Mouse (Mus musculus) limb, embryonic 11.5 days (tissue): ENCODE data around the gene Wdr25. TPM values are rescaled to one million over a fixed set of nuclear protein-coding genes. Genes with fewer than 3 reads are reported as not detected.

Source experiments
- ATAC-seq: fragments of 200-750 bp; cut with Nextera tagmentation; 2 replicates; pipeline ENCODE4 v1.8.0; 2017; ENCODE audit warnings: low read depth; ENCODE audit not compliant: insufficient number of reproducible peaks, low FRiP score, low TSS enrichment
- DNase-seq: peaks from one replicate; pipeline ENCODE4 v3.0.0-alpha.2; 2015; ENCODE audit warnings: low spot score
- H3K27ac ChIP-seq: fragments of 300-500 bp; sonication (generic); replicated peaks from 2 replicates; pipeline ENCODE4 v1.5.1; 2014; ENCODE audit warnings: low read depth, mild to moderate bottlenecking, low read length
- H3K27me3 ChIP-seq: fragments of 300-500 bp; sonication (generic); 2 replicates; pipeline ENCODE4 v1.6.1; 2014; ENCODE audit warnings: mild to moderate bottlenecking, low read length, mixed read lengths; ENCODE audit not compliant: control insufficient read depth, insufficient read depth
- H3K36me3 ChIP-seq: fragments of 300-500 bp; sonication (generic); 2 replicates; pipeline ENCODE4 v1.6.1; 2014; ENCODE audit warnings: mild to moderate bottlenecking, low read length, moderate library complexity, mixed read lengths; ENCODE audit not compliant: control insufficient read depth, insufficient read depth
- H3K4me1 ChIP-seq: fragments of 300-500 bp; sonication (generic); 2 replicates; pipeline ENCODE4 v1.6.1; 2014; ENCODE audit warnings: low read length, mixed read lengths; ENCODE audit not compliant: control insufficient read depth, insufficient read depth
- H3K4me2 ChIP-seq: fragments of 300-500 bp; sonication (generic); 2 replicates; pipeline ENCODE4 v1.6.1; 2014; ENCODE audit warnings: low read depth, mild to moderate bottlenecking, moderate library complexity; ENCODE audit not compliant: severe bottlenecking
- H3K4me3 ChIP-seq: fragments of 300-500 bp; sonication (generic); 2 replicates; pipeline ENCODE4 v1.5.1; 2014; ENCODE audit warnings: low read depth, low read length
- H3K9ac ChIP-seq: fragments of 300-500 bp; sonication (generic); 2 replicates; pipeline ENCODE4 v1.6.1; 2014; ENCODE audit warnings: mild to moderate bottlenecking, low read length
- H3K9me3 ChIP-seq: fragments of 300-500 bp; sonication (generic); 2 replicates; pipeline ENCODE4 v1.6.1; 2016; ENCODE audit warnings: low read length; ENCODE audit not compliant: control insufficient read depth
- whole genome bisulfite sequencing: fragments of 180-500 bp; shearing (Covaris S2); extraction: QIAGEN DNeasy Blood & Tissue Kit; methylation state at CpG from one replicate; pipeline ENCODE4 v1.1.7; 2014; 5-methylcytosine and 5-hydroxymethylcytosine counted together
- polyA plus RNA-seq: library from polyadenylated mRNA; unstranded; fragments of >200 nt; fragmentation: Nextera tagmentation; extraction: Ambion mirVana; gene quantifications from 2 replicates; pipeline ENCODE4 v1.2.1, GENCODE M21; 2014

The Wdr25 gene
- polyA plus RNA-seq, 1 experiment from 2014 or later = 4.9 TPM

DNA sequence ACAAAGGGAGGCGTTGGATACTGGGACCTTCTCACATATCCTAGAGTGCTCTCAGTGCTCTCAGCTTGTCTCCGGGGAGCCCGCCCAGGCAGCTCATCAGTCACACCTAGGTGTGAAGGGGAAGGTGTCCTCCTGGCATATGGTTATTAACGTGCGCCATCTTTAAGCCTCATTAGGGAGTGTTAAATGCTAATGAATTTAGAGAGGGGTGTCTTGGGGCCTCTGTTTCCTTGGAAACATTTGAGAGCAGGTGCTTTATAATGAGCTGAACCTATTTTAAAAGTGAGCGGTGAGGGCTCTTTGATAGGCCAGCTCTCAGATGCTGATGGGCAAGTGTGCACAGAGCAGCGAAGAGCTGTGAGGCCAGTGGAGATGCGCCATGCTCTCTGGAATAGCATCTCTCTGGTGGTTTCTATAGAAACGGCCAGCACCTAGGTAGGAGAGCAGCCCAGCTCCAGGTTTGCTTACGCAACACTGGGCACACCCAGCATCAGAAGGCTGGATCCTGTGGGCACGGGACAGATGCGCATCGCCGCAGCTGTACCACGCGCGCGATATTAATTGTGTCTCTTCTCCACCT, 116.7 kb downstream of the Wdr25 start:
- WGBS = 65% methylated on average over 18 of the region's 18 CpGs
- no peak overlapping the region for H3K4me2 ChIP-seq
- no peaks in the 10 kb centered on the region for H3K36me3 ChIP-seq
- no peak overlapping the region for H3K9ac ChIP-seq
- no peak for ATAC-seq
- no peak for DNase-seq
- no peak overlapping the region for H3K27ac ChIP-seq
- no peaks in the 10 kb centered on the region for H3K27me3 ChIP-seq
- H3K4me1 ChIP-seq = no peaks in the 10 kb centered on the region
- no peak overlapping the region for H3K4me3 ChIP-seq
- no peaks in the 10 kb centered on the region for H3K9me3 ChIP-seq

DNA sequence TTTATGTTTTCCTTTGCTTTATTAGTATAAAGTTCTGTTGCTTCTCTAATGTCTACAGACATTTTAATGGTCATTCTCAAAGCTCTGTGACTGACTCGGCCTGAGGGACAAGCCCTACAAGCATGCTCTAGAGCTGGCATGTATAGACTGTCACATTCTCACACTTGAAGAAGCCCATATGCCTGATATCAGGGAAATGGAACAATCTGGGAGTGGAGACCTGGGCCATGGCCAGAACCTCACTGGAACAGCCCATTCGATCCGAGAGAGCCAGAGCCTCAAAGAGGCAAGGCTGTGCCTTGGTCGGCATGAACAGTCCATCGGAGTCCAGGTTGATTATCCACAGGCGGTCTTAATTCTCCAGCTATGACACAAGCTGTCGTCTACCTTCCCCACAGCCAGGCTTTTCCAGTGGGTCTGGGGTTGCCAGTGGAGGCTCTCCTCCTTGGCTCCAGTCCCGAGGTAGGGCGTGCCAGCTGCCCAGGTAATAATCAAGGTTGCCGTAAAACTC, 128.8 kb downstream of the Wdr25 start:
- Histone ChIP-seq H3K4me3 (no peak overlapping the region), H3K9ac (no peak overlapping the region), H3K36me3 (no peaks in the 10 kb centered on the region; the same call in 1 of the 2 replicates), H3K4me1 (no peaks in the 10 kb centered on the region), H3K9me3 (no peaks in the 10 kb centered on the region), H3K4me2 (no peak overlapping the region), H3K27ac (no peak overlapping the region), H3K27me3 (no peaks in the 10 kb centered on the region)
- DNase-seq (no peak), ATAC-seq (no peak)
- WGBS = 54% methylated on average over 10 of the region's 10 CpGs

DNA sequence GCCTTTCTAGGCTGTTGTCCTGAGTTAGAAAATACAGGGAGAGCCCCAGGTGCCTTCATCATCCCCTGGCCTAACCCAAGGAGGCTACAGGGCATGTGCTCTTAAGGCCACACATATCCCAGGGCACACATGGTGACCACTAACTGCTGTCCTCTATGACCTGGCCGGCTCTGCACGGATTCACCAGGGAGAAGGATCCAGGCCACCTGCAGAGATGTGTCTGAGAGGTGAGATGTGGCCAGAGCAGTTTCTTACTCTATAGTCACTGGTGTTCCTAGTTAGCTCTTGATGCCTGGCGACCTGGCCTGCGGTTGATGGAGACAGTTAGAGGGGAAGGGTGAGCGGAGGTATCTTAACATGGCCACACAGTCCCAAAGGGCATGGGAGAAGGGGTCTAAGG, 129.5 kb downstream of the Wdr25 start:
- H3K27ac ChIP-seq = no peak overlapping the region
- H3K9me3 ChIP-seq = no peaks in the 10 kb centered on the region
- WGBS = 78% methylated on average over 5 of the region's 5 CpGs
- no peak overlapping the region for H3K4me2 ChIP-seq
- no peaks in the 10 kb centered on the region for H3K4me1 ChIP-seq
- H3K36me3 ChIP-seq = no peaks in the 10 kb centered on the region; the same call in 1 of the 2 replicates
- H3K4me3 ChIP-seq = no peak overlapping the region
- no peak overlapping the region for H3K9ac ChIP-seq
- ATAC-seq (no peak), DNase-seq (no peak)
- no peaks in the 10 kb centered on the region for H3K27me3 ChIP-seq

DNA sequence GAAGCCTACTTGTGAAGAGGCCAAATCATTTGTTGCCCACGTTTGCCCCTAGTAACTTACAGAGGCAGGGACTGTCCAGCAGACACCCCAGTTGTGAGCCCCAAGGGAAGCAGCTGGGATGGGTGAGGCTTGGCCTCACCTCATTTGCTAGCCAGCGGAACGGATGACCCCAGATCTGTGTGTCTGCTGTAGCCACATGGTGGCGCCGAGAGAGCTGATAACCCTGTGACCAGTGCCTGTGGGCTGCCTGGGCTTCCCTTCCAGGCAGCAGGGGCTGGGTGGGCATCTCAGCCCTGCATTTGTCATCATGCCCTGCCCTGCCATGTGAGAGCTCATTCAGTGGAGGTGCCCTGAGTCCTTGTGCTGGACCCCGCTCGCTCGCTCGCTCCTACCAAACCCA, 130.3 kb downstream of the Wdr25 start:
- H3K36me3 ChIP-seq = no peaks in the 10 kb centered on the region; the same call in 1 of the 2 replicates
- H3K27ac ChIP-seq = no peak overlapping the region
- WGBS = 66% methylated on average over 9 of the region's 9 CpGs
- H3K4me3 ChIP-seq = no peak overlapping the region
- H3K9me3 ChIP-seq = no peaks in the 10 kb centered on the region
- no peaks in the 10 kb centered on the region for H3K4me1 ChIP-seq
- ATAC-seq (no peak), DNase-seq (no peak)
- H3K4me2 ChIP-seq = no peak overlapping the region
- H3K27me3 ChIP-seq = no peaks in the 10 kb centered on the region
- H3K9ac ChIP-seq = no peak overlapping the region

DNA sequence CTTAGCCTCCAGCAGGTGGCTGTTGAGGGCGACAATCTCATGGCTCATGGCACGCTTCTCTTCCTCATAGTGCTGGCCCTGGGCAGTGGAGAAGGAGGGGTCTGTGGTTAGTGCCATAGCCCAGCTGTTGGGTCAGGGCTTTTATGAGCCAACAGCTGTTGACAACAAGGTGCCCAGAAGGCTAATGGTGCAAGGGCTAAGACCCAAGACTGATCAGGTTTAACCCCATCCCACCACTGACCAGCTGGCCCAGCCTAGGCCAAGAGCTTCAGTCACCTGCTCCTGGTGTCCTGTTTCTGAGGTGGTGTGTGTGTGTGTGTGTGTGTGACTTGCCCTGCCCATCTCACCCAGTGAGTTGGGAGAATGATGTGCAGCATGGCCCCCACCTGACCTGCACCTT, 143.6 kb downstream of the Wdr25 start:
- H3K27me3 ChIP-seq = peaks cover 20% of the 10 kb centered on the region; the same call in 1 of the 2 replicates
- H3K36me3 ChIP-seq = no peaks in the 10 kb centered on the region
- no peaks in the 10 kb centered on the region for H3K4me1 ChIP-seq
- H3K4me2 ChIP-seq = no peak overlapping the region
- WGBS = 82% methylated on average over 2 of the region's 2 CpGs
- H3K9ac ChIP-seq = no peak overlapping the region
- ATAC-seq (no peak), DNase-seq (no peak)
- H3K9me3 ChIP-seq = no peaks in the 10 kb centered on the region
- no peak overlapping the region for H3K4me3 ChIP-seq
- H3K27ac ChIP-seq = no peak overlapping the region

DNA sequence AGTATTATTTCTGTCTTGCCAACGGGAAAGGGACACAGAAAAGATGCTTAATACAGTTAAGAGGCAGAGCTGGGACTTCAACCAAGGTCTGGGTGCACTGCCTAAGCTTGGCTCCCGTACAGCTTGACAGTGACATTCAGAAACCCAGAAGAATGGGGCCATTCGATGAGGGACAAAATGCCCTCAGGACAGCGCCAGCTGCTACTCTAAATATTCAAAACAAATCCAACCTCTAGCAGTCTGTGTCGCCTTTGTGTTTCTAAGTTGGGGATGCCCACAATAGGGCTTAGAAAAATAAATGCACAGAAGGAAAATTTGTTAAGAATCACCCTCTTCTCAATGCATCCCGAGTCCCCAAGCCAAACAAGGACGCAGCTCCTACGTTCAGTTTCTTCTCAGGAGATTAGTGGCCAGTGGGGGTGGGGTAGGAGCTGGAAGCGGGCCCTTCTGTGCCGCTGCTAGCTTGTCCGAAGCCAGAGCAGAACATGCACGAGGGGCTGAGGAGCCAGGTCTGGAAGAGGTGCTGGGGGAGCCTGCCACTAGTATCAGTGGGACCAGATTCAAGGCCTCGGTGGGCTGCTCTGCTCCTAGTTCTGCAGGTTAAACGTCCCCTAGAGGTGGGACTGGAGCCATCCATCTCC, 144.9 kb downstream of the Wdr25 start:
- ATAC-seq = no peak
- DNase-seq = no peak

DNA sequence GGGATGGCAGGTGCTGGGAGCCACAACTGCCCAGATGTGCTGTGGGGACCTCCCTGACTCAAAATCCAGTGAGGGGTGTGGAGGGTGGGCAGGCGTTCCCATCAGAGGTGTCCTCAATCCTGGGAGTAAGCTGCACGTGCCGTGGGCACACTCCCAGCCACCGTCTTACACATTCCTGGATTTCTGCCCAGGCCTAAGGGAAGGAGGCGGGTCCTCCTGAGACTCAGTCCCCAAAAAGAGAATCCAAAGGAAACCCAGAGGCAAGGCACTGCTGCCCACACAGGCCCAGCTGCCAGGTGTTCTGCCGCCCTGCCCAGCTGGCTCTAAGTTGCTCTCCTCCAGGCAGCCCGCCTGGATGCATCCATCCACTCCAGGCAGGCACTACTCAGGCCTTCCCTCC, 145.9 kb downstream of the Wdr25 start:
- DNase-seq (no peak), ATAC-seq (no peak)
- Histone ChIP-seq H3K27ac (no peak overlapping the region), H3K27me3 (no peaks in the 10 kb centered on the region), H3K9me3 (no peaks in the 10 kb centered on the region), H3K4me1 (no peaks in the 10 kb centered on the region), H3K4me3 (no peak overlapping the region), H3K4me2 (no peak overlapping the region), H3K9ac (no peak overlapping the region), H3K36me3 (no peaks in the 10 kb centered on the region)
- 87% methylated on average over 7 of the region's 7 CpGs for WGBS

More for the DNA sequence above, 144.9 kb downstream of the Wdr25 start:
- Histone ChIP-seq H3K36me3 (no peaks in the 10 kb centered on the region), H3K4me2 (no peak overlapping the region), H3K4me3 (no peak overlapping the region), H3K27ac (no peak overlapping the region), H3K4me1 (no peaks in the 10 kb centered on the region), H3K9me3 (no peaks in the 10 kb centered on the region), H3K27me3 (peaks cover 10% of the 10 kb centered on the region; the same call in 1 of the 2 replicates), H3K9ac (no peak overlapping the region)
- 58% methylated on average over 14 of the region's 14 CpGs for WGBS

DNA sequence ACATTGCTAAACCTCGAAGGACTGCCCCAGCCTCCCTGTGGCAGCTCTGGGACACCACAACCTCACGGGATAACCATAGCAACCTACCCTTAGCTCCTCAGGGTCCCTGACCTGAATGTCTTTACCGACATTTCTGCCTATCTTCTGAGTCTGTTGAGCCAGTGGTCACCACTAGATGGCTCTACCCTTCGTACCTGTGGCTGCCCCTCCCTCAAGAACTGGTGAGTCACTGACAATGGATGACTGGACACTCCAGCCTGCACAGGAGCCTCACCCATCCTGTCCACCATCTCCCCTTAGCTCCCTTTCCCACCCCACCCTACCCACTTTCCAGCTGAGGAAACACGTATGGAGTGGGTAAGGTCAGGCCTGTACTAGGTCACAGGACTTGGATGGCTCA, 151.1 kb downstream of the Wdr25 start:
- Histone ChIP-seq H3K27ac (no peak overlapping the region), H3K4me2 (no peak overlapping the region)
- no peak for ATAC-seq

More for the DNA sequence above, 151.1 kb downstream of the Wdr25 start:
- H3K9me3 ChIP-seq = no peaks in the 10 kb centered on the region
- H3K27me3 ChIP-seq = no peaks in the 10 kb centered on the region
- no peak overlapping the region for H3K9ac ChIP-seq
- no peaks in the 10 kb centered on the region for H3K36me3 ChIP-seq
- no peaks in the 10 kb centered on the region for H3K4me1 ChIP-seq
- H3K4me3 ChIP-seq = no peak overlapping the region
- WGBS = 29% methylated on average over 5 of the region's 5 CpGs
- no peak for DNase-seq
